Mouse (Mus musculus) left cerebral cortex, postnatal 14 days (tissue): ENCODE data around the gene Camk2d. TPM values are rescaled to one million over a fixed set of nuclear protein-coding genes. Genes with fewer than 3 reads are reported as not detected.

Experiments used
- DNase-seq, 2 experiments: peaks; one replicate each; pipeline ENCODE4 v3.0.0; 2021 to 2022; ENCODE audit warnings: low spot score in 2 of 2, mixed read lengths in 1 of 2
- intact Hi-C: fragments of 180-260 bp; cut with DNase I; formaldehyde crosslinking; loops from one replicate; pipeline ENCODE4 v1.15.1; 2025
- total RNA-seq, 2 experiments: library from RNA; stranded (reverse); gene quantifications; 2 replicates each; pipeline ENCODE4 v1.2.3; 2021

The Camk2d gene
- total RNA-seq, 2 experiments from 2014 or later: 150 to 176 TPM

GRCm38 (mm10) chr3:126777101-126777500, 181.0 kb downstream of the Camk2d start:
- intact Hi-C loops: no loop called here
- no peak for DNase-seq

- intact Hi-C loops: no loop called here
- DNase-seq: no peak
Observed at GRCm38 (mm10) chr3:126777879-126778278, 181.8 kb downstream of the Camk2d start.

- intact Hi-C loops: no loop called here
- no peak for DNase-seq
Observed at GRCm38 (mm10) chr3:126780014-126780615, 184.0 kb downstream of the Camk2d start.

- intact Hi-C loops: no loop called here
- no peak for DNase-seq
Observed at GRCm38 (mm10) chr3:126793035-126793964, 197.2 kb downstream of the Camk2d start.

GRCm38 (mm10) chr3:126795904-126796303, 199.8 kb downstream of the Camk2d start:
- intact Hi-C loops: no loop called here
- DNase-seq: no peak

GRCm38 (mm10) chr3:126797025-126797424, 200.9 kb downstream of the Camk2d start:
- DNase-seq: no peak
- intact Hi-C loops: no loop called here

- intact Hi-C loops: no loop called here
- no peak for DNase-seq
Observed at GRCm38 (mm10) chr3:126797810-126798209, 201.7 kb downstream of the Camk2d start.

GRCm38 (mm10) chr3:126802988-126803387, 206.9 kb downstream of the Camk2d start:
- no peak for DNase-seq
- intact Hi-C loops: no loop called here

GRCm38 (mm10) chr3:126804968-126805367, 208.9 kb downstream of the Camk2d start:
- no peak for DNase-seq
- intact Hi-C loops: no loop called here

GRCm38 (mm10) chr3:126806145-126806544, 210.0 kb downstream of the Camk2d start:
- intact Hi-C loops: no loop called here
- no peak for DNase-seq

GRCm38 (mm10) chr3:126809915-126810314, 213.8 kb downstream of the Camk2d start:
- no peak for DNase-seq

GRCm38 (mm10) chr3:126810372-126811090, 214.4 kb downstream of the Camk2d start:
- no peak for DNase-seq
- intact Hi-C loops: no loop called here

More at GRCm38 (mm10) chr3:126809915-126810314, 213.8 kb downstream of the Camk2d start:
- intact Hi-C loops: no loop called here

- DNase-seq: no peak
- intact Hi-C loops: no loop called here
Observed at GRCm38 (mm10) chr3:126811646-126812045, 215.5 kb downstream of the Camk2d start.

- no peak for DNase-seq
- intact Hi-C loops: no loop called here
Observed at GRCm38 (mm10) chr3:126822374-126822773, 226.3 kb downstream of the Camk2d start.

GRCm38 (mm10) chr3:126824930-126825329, 228.8 kb downstream of the Camk2d start:
- intact Hi-C loops: no loop called here
- no peak for DNase-seq

GRCm38 (mm10) chr3:126826172-126826571, 230.1 kb downstream of the Camk2d start:
- intact Hi-C loops: no loop called here
- no peak for DNase-seq

GRCm38 (mm10) chr3:126827900-126828299, 231.8 kb downstream of the Camk2d start:
- intact Hi-C loops: no loop called here
- DNase-seq: no peak

- intact Hi-C loops: no loop called here
- no peak for DNase-seq
Observed at GRCm38 (mm10) chr3:126829817-126830216, 233.7 kb downstream of the Camk2d start.

- DNase-seq: no peak
- intact Hi-C loops: no loop called here
Observed at GRCm38 (mm10) chr3:126831418-126832138, 235.5 kb downstream of the Camk2d start.
